Mouse (Mus musculus) c-Kit-positive CD71-negative TER-119-negative erythroid progenitor cells, embryonic 14.5 days (primary cell): Measurements from ENCODE around the gene Apopt1.

Source experiments
- DNase-seq: peaks from one replicate; pipeline ENCODE4 v3.0.0-alpha.2; 2013; ENCODE audit warnings: low read depth

Gene Apopt1

DNA sequence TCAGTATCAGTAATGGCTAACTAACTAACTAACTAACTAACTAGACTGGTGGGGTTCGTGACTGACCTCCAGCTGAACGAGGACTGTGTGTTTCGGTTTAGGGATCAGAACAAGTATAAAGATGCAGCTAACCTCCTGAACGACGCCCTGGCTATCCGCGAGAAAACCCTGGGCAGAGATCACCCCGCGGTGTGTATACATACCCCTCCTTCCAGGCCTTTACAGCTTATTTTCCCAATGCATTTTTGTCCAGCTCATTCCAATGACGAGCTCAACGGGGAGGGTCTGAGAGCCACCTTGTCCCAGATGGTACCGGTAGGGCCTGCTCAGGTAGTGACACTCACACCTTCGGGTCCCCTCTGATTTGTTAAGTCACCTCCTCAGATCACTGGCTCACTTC lies 64.9 kb downstream of the Apopt1 start:
- no peak for DNase-seq

GRCm38 (mm10) chr12:111779544-111779943 lies 66.5 kb downstream of the Apopt1 start:
- no peak for DNase-seq

GRCm38 (mm10) chr12:111785174-111785573 lies 72.1 kb downstream of the Apopt1 start:
- no peak for DNase-seq

- no peak for DNase-seq
Observed at GRCm38 (mm10) chr12:111787015-111787414, 74.0 kb downstream of the Apopt1 start.

GRCm38 (mm10) chr12:111790090-111790489 lies 77.0 kb downstream of the Apopt1 start:
- DNase-seq: no peak

DNA sequence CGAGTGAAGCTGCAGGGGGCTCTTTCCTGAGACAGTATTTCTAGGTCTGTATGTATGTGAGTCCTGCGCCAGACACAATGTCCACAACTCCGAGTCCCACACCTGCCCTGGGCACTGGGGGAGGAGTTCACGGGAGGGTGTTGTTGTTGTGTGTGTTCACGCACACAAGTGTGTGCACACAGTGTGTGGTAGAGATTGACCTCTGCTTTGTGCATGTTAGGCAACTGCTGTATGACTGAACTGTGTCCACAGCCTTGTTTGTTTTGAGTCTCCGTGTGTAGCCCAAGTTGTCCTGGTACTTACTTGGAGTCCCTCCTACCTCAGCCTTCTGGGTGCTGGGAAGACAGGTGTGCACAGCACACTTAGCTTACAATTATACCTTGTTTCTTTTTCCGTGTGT lies 77.6 kb downstream of the Apopt1 start:
- no peak for DNase-seq

DNA sequence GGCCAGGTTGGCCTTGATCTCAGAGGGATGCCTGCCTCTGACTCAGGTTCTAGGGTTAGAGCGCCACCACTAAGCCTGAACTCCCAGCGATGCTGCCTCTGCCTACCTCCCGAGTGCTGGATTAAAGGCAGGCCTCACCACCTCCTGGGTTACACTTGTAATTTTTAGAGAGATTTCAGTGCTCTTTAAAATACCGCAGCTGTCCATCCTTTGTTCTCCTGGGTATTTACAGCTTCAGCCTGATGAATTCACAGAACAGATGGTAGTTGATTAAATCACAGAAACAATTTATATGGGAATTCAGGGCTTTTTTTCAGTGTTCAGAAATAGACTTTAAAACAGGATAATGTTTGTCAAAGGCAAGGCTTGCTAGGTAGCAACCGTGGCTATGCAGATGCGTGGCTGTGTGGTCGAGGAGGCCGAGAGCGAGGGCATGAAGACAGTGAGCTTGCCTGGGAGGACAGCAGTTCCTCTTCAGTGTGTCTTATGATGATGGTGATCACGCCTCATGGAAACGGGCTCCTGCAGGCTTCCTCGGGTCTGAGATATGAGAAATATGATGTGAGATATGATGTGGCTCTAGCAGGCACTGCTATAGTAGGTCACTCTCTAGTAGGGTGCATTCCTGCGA lies 78.5 kb downstream of the Apopt1 start:
- DNase-seq: no peak

DNA sequence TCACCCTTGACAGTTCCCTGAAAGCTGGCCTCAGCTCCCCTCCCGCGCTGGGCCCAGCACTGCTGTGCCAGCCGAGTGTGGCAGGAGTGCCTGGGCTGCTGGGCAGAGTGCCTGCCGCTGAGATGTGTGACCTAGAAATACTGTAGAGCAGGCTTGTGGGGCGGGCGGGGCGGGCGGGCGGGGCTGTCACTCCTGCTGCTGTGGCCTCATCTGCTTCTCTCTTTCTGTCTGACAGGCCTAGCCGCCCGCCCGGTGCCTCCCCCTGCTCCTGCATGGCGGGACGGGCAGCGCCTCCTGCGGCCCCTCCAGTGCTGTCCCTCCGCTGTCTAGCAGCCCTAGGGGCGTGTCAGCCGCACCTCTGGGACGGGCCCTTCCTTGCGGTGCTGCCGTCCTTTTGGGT lies 81.0 kb downstream of the Apopt1 start:
- no peak for DNase-seq

- DNase-seq: no peak
Observed at GRCm38 (mm10) chr12:111794526-111795179, 81.6 kb downstream of the Apopt1 start.

DNA sequence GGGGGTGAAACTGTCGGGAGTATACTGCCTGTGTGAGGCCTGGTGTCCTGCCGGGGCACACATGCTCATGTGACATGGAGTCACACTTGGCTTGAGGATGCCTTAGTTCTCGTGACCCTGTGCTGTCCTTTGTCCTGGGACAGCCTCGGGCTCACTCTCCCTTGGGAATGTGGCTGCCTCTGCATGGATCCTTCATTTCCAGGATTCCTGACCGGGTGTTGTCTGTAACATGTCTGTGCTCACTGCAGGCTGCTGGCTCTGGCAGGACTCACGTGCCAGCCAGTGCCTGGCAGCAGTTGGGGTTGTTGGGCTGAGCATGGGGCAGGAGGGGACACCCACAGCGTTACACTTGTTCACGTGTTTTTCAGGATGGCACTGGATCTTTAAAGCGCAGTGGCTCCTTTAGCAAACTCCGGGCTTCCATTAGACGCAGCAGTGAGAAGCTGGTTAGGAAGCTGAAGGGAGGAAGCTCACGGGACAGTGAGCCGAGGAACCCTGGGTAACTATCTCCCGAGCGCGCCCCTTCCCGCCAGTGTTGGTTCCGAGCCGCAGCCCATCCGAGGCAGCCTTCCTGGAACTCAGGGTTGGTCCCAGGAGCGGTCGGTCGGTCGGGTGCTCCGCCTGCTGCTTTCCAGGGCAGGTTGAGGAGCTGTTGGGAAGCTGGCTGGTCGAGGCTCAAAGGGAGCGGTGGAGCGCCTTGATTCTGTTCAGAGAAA lies 82.3 kb downstream of the Apopt1 start:
- DNase-seq: no peak

DNA sequence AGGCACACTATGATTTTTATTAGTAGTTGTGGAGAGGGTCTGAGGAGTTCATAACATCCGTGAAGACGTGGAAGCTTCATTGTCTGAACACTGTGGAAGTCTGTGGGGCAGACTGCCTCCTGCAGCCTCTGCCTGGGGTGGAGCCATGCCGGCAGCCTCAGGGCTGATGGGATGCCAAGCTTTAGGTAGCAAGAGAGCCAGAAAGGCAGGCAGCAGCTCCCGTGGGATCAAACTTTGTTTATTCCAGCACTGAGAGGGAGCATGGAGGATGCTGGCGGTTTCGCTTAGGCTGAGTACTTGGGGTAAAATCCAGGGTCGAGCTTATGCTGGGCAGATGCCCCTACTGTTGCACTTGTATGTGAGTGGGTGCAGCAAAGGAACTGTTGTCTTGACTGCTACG lies 84.2 kb downstream of the Apopt1 start:
- no peak for DNase-seq

DNA sequence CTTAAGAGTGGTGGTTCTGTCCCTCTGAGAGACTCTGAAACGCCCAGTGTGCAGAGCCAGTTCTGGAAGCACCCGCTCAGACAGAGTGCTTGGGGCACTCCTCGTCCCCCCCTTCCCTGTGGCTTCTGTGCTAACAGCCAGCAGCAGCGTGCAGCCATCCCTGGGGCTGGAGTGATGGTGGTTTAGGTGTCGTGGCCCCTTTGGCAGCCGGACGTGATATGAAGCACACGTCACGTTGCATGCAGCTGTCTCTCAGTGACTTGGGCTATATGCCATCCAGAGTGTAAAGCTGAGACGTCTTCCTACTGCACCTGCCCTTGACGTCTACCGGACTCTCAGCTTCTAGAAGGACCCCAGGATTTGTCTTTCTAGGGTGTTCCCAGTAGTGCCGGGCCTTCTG lies 85.4 kb downstream of the Apopt1 start:
- no peak for DNase-seq

DNA sequence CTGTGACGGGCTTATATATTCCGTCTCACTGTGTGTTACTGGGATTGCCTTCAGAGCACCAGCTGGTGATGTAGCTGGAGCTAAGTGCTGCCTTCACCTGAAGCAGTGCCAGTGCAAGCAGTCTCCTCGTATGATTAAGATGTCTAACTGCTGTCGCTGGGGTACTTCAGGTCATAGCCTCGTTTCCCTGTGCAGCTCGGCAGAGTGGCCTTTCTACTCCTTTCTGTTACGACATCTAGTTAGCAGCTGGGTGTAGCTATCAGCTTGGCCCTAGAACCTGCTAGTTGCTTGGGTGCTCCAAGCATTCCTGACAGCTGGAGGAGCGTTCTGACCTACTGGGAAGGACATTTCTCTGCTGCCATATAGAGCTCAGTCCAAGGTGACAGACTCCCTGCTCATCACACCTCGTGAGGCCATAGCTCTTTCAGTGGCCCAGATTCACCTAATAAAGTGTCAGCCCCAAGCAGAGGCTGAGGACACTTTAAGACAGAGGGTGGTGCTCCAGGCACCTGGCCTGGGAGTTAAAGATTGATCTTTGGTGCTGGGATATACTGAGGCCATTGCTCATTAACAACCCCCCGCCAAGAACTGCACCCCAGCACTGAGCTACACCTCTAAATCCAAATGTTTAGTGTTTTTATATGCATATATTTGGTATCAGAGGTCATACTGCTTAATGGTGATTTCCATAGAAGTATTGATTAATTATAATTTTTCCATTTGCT lies 87.6 kb downstream of the Apopt1 start:
- DNase-seq: no peak

DNA sequence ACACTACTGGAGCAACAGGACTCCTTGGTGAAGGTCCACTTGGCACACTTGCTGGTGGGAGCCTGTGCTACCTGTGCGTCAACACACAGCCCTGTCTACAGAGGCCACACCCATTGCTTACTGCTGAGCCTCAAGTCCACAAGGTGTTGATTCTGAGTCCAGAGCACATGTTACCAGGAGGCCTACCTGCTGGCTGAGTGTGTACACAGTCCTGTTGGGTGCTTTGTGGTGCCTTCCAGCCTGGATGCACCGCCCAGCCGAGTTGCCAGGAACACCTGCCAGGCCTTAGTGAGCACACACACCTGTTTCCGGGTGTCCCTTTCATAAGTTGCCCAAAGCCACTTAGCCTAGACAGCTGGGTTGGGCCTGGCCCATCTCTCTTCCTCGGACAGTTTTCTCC lies 90.5 kb downstream of the Apopt1 start:
- DNase-seq: no peak
